8 mouse cellular contexts compared by ENCODE assay signal in genomic region chr4:124704797-124705474, GRCm38 (mm10). TPM values are rescaled to one million over a fixed set of nuclear protein-coding genes. Genes with fewer than 3 reads are reported as not detected.
DNase-seq lines count a peak whose midpoint lies in the region.

No protein-coding gene starts in this region.

- intact Hi-C loops in heart, postnatal 10 days (cut with DNase I), result no loop called here

- 25% methylated on average over 11 of the region's 11 CpGs for WGBS in midbrain, embryonic 10.5 days

- peak overlapping the region; percentile 89 for H3K27ac ChIP-seq in midbrain, embryonic 10.5 days (replicated peaks)

- H3K27me3 ChIP-seq in midbrain, embryonic 10.5 days (ENCODE audit: low read depth, poor library complexity, severe bottlenecking), result peaks cover 50% of the 10 kb centered on the region

- H3K4me3 ChIP-seq in midbrain, embryonic 10.5 days, result peak overlapping the region; percentile 38

- H3K9me3 ChIP-seq in midbrain, embryonic 10.5 days (replicated peaks), result no peaks in the 10 kb centered on the region

- peaks cover 22% of the 10 kb centered on the region for H3K36me3 ChIP-seq in midbrain, embryonic 10.5 days

- peaks cover 82% of the 10 kb centered on the region for H3K4me1 ChIP-seq in midbrain, embryonic 10.5 days

- peak; percentile 41 for DNase-seq in Muller cell, postnatal 12 days (ENCODE audit: inconsistent ontology term)
- DNase-seq in embryo, embryonic 9.5 days (ENCODE audit: extremely low spot score), result peak; percentile 42
- peak; percentile 69 to 71 for DNase-seq in heart, postnatal 10 days
- peak; percentile 65 to 69 for DNase-seq in kidney, postnatal 36 days
- peak; percentile 42 for DNase-seq in midbrain, embryonic 10.5 days (ENCODE audit: low spot score)
- no peak for DNase-seq in urinary bladder, postnatal 25 days (ENCODE audit: low spot score)
- DNase-seq in urinary bladder, adult 18-20 months (ENCODE audit: low spot score in 2 of 2), result no peak
- DNase-seq in layer of hippocampus, adult 18-20 months (ENCODE audit: low spot score in 2 of 2), result no peak

RNA-seq across cellular contexts. Expression of gene Fhl3, which starts 4.4 kb away (rescaled TPM):
- 10 to 100 TPM; 15.7 to 19.6 TPM for total RNA-seq in heart, postnatal 10 days (2021)
- polyA plus RNA-seq in midbrain, embryonic 10.5 days (2016; fragmentation: Nextera tagmentation; extraction: Ambion mirVana), result 4.6 and 5.8 TPM in 2 replicates
- 1 to 10 TPM; 1.2 to 1.4 TPM for total RNA-seq in layer of hippocampus, adult 18-20 months (2021)

RNA-seq across cellular contexts. Expression of gene Sf3a3, which starts 9.6 kb away (rescaled TPM):
- total RNA-seq in heart, postnatal 10 days (2021), result 10 to 100 TPM; 26.2 to 32.5 TPM
- 247 and 256 TPM in 2 replicates for polyA plus RNA-seq in midbrain, embryonic 10.5 days (2016; fragmentation: Nextera tagmentation; extraction: Ambion mirVana)
- 10 to 100 TPM; 35.0 TPM for total RNA-seq in layer of hippocampus, adult 18-20 months (2021)

RNA-seq across cellular contexts. Expression of gene Utp11, which starts 11.5 kb away (rescaled TPM):
- total RNA-seq in heart, postnatal 10 days (2021), result 10 to 100 TPM; 13.8 to 16.8 TPM
- polyA plus RNA-seq in midbrain, embryonic 10.5 days (2016; fragmentation: Nextera tagmentation; extraction: Ambion mirVana), result 63.6 and 68.0 TPM in 2 replicates
- 10 to 100 TPM; 16.8 to 18.1 TPM for total RNA-seq in layer of hippocampus, adult 18-20 months (2021)

RNA-seq across cellular contexts. Expression of gene Inpp5b, which starts 36.7 kb away (rescaled TPM):
- 10 to 100 TPM; 10.1 to 14.9 TPM for total RNA-seq in heart, postnatal 10 days (2021)
- 25.7 and 26.1 TPM in 2 replicates for polyA plus RNA-seq in midbrain, embryonic 10.5 days (2016; fragmentation: Nextera tagmentation; extraction: Ambion mirVana)
- 10 to 100 TPM; 42.9 to 47.1 TPM for total RNA-seq in layer of hippocampus, adult 18-20 months (2021)

RNA-seq across cellular contexts. Expression of gene Pou3f1, which starts 48.3 kb away (rescaled TPM):
- under 1 TPM; 0.12 to 0.26 TPM for total RNA-seq in heart, postnatal 10 days (2021)
- 13.8 and 18.2 TPM in 2 replicates for polyA plus RNA-seq in midbrain, embryonic 10.5 days (2016; fragmentation: Nextera tagmentation; extraction: Ambion mirVana)
- 10 to 100 TPM; 49.2 to 54.0 TPM for total RNA-seq in layer of hippocampus, adult 18-20 months (2021)

Comparison
In these comparisons a context has a peak if more than half of its experiments do, and no peak if none do; other contexts are left out.
1. DNase-seq: peak in Muller cell, postnatal 12 days (single experiment), embryo, embryonic 9.5 days (single experiment), heart, postnatal 10 days (2 of 2), kidney, postnatal 36 days (2 of 2) and midbrain, embryonic 10.5 days (single experiment); none in urinary bladder, postnatal 25 days (single experiment), urinary bladder, adult 18-20 months (0 of 2) and layer of hippocampus, adult 18-20 months (0 of 2).
2. RNA of gene Fhl3, which starts 4.4 kb away (total RNA-seq): 15.7 to 19.6 TPM in heart, postnatal 10 days; 1.2 to 1.4 TPM in layer of hippocampus, adult 18-20 months; every median in the first group is over 4 times any median in the second.